Mouse (Mus musculus): ENCODE measurements around the gene Mogs. TPM values are rescaled to one million over a fixed set of nuclear protein-coding genes. Genes with fewer than 3 reads are reported as not detected.
A peak's percentile ranks its signal among the peaks of the same experiment; 100 is the strongest.

The Mogs gene
- total RNA-seq, 2 experiments from 2014 or later: 4.7 to 6.6 TPM

GRCm38 (mm10) chr6:83118369-83118768, 3.1 kb downstream of the Mogs start:
- DNase-seq: peak; percentile 14
- intact Hi-C loops (cut with DNase I): loop anchor here (2.0 kb wide), 1 partner anchor 38 kb away; the partner anchor contains the start of genes 1700003E16Rik and Wdr54
- no peak for TF ChIP-seq CTCF (IDR thresholded peaks at IDR 0.05)
- Histone ChIP-seq H3K4me3 (no peak overlapping the region), H3K27ac (no peak overlapping the region)

- DNase-seq: peak; percentile 28
- no peak for TF ChIP-seq CTCF (IDR thresholded peaks at IDR 0.05)
- Histone ChIP-seq H3K27ac (no peak overlapping the region), H3K4me3 (no peak overlapping the region)
- intact Hi-C loops (cut with DNase I): loop anchor here (2.0 kb wide), 1 partner anchor 38 kb away; the partner anchor contains the start of genes 1700003E16Rik and Wdr54
Observed at GRCm38 (mm10) chr6:83118825-83119733, 3.8 kb downstream of the Mogs start.

- intact Hi-C loops (cut with DNase I): loop anchor here (2.0 kb wide), 1 partner anchor 37 kb away; the partner anchor contains the start of genes 1700003E16Rik and Wdr54
- no peak overlapping the region for H3K27ac ChIP-seq
- no peak overlapping the region for H3K4me3 ChIP-seq
- no peak for TF ChIP-seq CTCF (IDR thresholded peaks at IDR 0.05)
- no peak for DNase-seq
Observed at GRCm38 (mm10) chr6:83119734-83120051, 4.4 kb downstream of the Mogs start.

GRCm38 (mm10) chr6:83120930-83121862, 5.9 kb downstream of the Mogs start, which contains the start of gene Wbp1:
TSS of gene Wbp1 (minus strand) at chr6:83121559.
- intact Hi-C loops (cut with DNase I): no loop called here
- H3K4me3 ChIP-seq: peak within 1 kb of the TSS; percentile 89
- TF ChIP-seq CTCF (IDR thresholded peaks at IDR 0.05): peak; percentile 12; the same call in 1 of the 2 replicates
- peak within 1 kb of the TSS; percentile 87 for H3K27ac ChIP-seq
- peak; percentile 94 for DNase-seq

- intact Hi-C loops (cut with DNase I): no loop called here
- DNase-seq: no peak
- Histone ChIP-seq H3K4me3 (peak overlapping the region; percentile 89), H3K27ac (peak overlapping the region; percentile 87)
- no peak for TF ChIP-seq CTCF (IDR thresholded peaks at IDR 0.05)
Observed at GRCm38 (mm10) chr6:83121863-83122710, 6.8 kb downstream of the Mogs start.

- peak; percentile 12 for DNase-seq
- no peak for TF ChIP-seq CTCF (IDR thresholded peaks at IDR 0.05)
- intact Hi-C loops (cut with DNase I): no loop called here
- Histone ChIP-seq H3K27ac (no peak overlapping the region), H3K4me3 (no peak overlapping the region)
Observed at GRCm38 (mm10) chr6:83122961-83123360, 7.7 kb downstream of the Mogs start.

GRCm38 (mm10) chr6:83124851-83125312, 9.6 kb downstream of the Mogs start:
- Histone ChIP-seq H3K27ac (peak overlapping the region; percentile 91), H3K4me3 (peak overlapping the region; percentile 84)
- intact Hi-C loops (cut with DNase I): no loop called here
- TF ChIP-seq CTCF (IDR thresholded peaks at IDR 0.05): no peak
- DNase-seq: peak; percentile 93

- intact Hi-C loops (cut with DNase I): no loop called here
- no peak for TF ChIP-seq CTCF (IDR thresholded peaks at IDR 0.05)
- H3K4me3 ChIP-seq: peak within 1 kb of the TSS; percentile 84
- peak within 1 kb of the TSS; percentile 91 for H3K27ac ChIP-seq
- no peak for DNase-seq
Observed at GRCm38 (mm10) chr6:83125331-83125730, 10.0 kb downstream of the Mogs start, which contains the start of gene Ino80b. TSS of gene Ino80b (minus strand) at chr6:83125431.

GRCm38 (mm10) chr6:83127419-83127818, 12.1 kb downstream of the Mogs start:
- intact Hi-C loops (cut with DNase I): no loop called here
- peak; percentile 52 for TF ChIP-seq CTCF (IDR thresholded peaks at IDR 0.05)
- DNase-seq: peak; percentile 2
- H3K4me3 ChIP-seq: no peak overlapping the region
- H3K27ac ChIP-seq: no peak overlapping the region

- peak; percentile 13 for DNase-seq
- no peak for TF ChIP-seq CTCF (IDR thresholded peaks at IDR 0.05)
- Histone ChIP-seq H3K4me3 (no peak overlapping the region), H3K27ac (peak overlapping the region; percentile 13; the same call in 1 of the 2 replicates)
- intact Hi-C loops (cut with DNase I): no loop called here
Observed at GRCm38 (mm10) chr6:83131469-83132034, 16.3 kb downstream of the Mogs start.

All from gastrocnemius, adult 2 months (tissue).